Mouse (Mus musculus): ENCODE results near the gene Vps53. TPM values are rescaled to one million over a fixed set of nuclear protein-coding genes. Genes with fewer than 3 reads are reported as not detected.

Vps53 gene
- polyA plus RNA-seq, 1 experiment = 56.6 TPM

GRCm38 (mm10) chr11:76178726-76179494 lies 537 bp downstream of the Vps53 start:
- Histone ChIP-seq H3K4me1 (ENCODE audit: control insufficient read depth, insufficient read depth, low read length) (no peaks in the 10 kb centered on the region), H3K4me3 (ENCODE audit: insufficient read depth, low read length) (peak overlapping the region; percentile 91), H3K27ac (ENCODE audit: insufficient read depth, low read length) (peak overlapping the region; percentile 33; the same call in 1 of the 2 replicates)
- TF ChIP-seq POLR2A (IDR thresholded peaks at IDR 0.05; ENCODE audit: extremely low read depth, insufficient read depth, low read length) = 0 out of 2 replicates have a peak, but pooled peaks have one; percentile 22
- no peak for TF ChIP-seq CTCF (IDR thresholded peaks at IDR 0.05; ENCODE audit: extremely low read depth, insufficient read depth, low read length)

- Histone ChIP-seq H3K4me3 (ENCODE audit: insufficient read depth, low read length) (no peak overlapping the region), H3K4me1 (ENCODE audit: control insufficient read depth, insufficient read depth, low read length) (peaks cover 4% of the 10 kb centered on the region; the same call in 1 of the 2 replicates), H3K27ac (ENCODE audit: insufficient read depth, low read length) (no peak overlapping the region)
- TF ChIP-seq POLR2A (IDR thresholded peaks at IDR 0.05; ENCODE audit: extremely low read depth, insufficient read depth, low read length) (no peak), CTCF (IDR thresholded peaks at IDR 0.05; ENCODE audit: extremely low read depth, insufficient read depth, low read length) (no peak)
Measured at GRCm38 (mm10) chr11:76170207-76170606, 9.2 kb downstream of the Vps53 start.

- Histone ChIP-seq H3K4me1 (ENCODE audit: control insufficient read depth, insufficient read depth, low read length) (peaks cover 4% of the 10 kb centered on the region; the same call in 1 of the 2 replicates), H3K27ac (ENCODE audit: insufficient read depth, low read length) (no peak overlapping the region), H3K4me3 (ENCODE audit: insufficient read depth, low read length) (no peak overlapping the region)
- no peak for TF ChIP-seq POLR2A (IDR thresholded peaks at IDR 0.05; ENCODE audit: extremely low read depth, insufficient read depth, low read length)
- TF ChIP-seq CTCF (IDR thresholded peaks at IDR 0.05; ENCODE audit: extremely low read depth, insufficient read depth, low read length) = no peak
Measured at GRCm38 (mm10) chr11:76168976-76169375, 10.5 kb downstream of the Vps53 start.

DNA sequence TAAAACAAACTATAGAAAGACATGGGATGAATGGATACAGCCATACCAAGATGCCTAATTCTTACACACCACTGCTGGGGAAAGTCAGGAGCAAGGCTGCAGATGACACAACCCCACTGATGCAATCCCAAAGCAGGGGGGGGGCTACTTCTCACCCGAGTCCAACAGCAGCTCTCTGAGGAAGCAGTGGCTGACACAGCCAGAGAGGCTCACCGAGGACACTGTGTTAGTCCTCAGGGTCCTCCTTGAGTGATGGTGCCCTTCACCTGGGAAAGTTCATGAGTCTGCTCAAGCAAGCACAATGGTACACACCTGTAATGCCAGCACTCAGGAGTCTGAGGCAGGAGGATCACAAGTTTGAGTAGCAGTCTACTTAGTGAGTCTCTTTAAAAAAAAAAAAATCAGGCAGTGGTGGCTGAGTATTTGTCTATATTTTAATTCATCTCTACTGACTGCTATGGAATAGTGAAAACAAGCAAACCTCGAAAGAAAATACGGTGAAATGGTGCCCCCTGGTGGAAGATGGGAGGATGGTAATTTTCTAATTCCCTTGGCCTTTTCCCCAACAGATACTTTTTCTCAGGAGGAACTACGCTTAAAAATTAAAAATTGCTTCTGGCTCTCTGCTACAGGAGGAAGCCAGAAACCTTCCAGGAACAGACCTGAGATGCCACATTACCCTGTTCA lies 12.2 kb downstream of the Vps53 start:
- TF ChIP-seq POLR2A (IDR thresholded peaks at IDR 0.05; ENCODE audit: extremely low read depth, insufficient read depth, low read length) = no peak
- TF ChIP-seq CTCF (IDR thresholded peaks at IDR 0.05; ENCODE audit: extremely low read depth, insufficient read depth, low read length) = peak; percentile 40; the same call in 1 of the 2 replicates
- no peak overlapping the region for H3K4me3 ChIP-seq (ENCODE audit: insufficient read depth, low read length)
- peaks cover 4% of the 10 kb centered on the region; the same call in 1 of the 2 replicates for H3K4me1 ChIP-seq (ENCODE audit: control insufficient read depth, insufficient read depth, low read length)
- no peak overlapping the region for H3K27ac ChIP-seq (ENCODE audit: insufficient read depth, low read length)

- H3K4me1 ChIP-seq (ENCODE audit: control insufficient read depth, insufficient read depth, low read length) = peaks cover 4% of the 10 kb centered on the region; the same call in 1 of the 2 replicates
- H3K4me3 ChIP-seq (ENCODE audit: insufficient read depth, low read length) = no peak overlapping the region
- no peak for TF ChIP-seq CTCF (IDR thresholded peaks at IDR 0.05; ENCODE audit: extremely low read depth, insufficient read depth, low read length)
- no peak for TF ChIP-seq POLR2A (IDR thresholded peaks at IDR 0.05; ENCODE audit: extremely low read depth, insufficient read depth, low read length)
- H3K27ac ChIP-seq (ENCODE audit: insufficient read depth, low read length) = no peak overlapping the region
Measured at GRCm38 (mm10) chr11:76166657-76167056, 12.8 kb downstream of the Vps53 start.

DNA sequence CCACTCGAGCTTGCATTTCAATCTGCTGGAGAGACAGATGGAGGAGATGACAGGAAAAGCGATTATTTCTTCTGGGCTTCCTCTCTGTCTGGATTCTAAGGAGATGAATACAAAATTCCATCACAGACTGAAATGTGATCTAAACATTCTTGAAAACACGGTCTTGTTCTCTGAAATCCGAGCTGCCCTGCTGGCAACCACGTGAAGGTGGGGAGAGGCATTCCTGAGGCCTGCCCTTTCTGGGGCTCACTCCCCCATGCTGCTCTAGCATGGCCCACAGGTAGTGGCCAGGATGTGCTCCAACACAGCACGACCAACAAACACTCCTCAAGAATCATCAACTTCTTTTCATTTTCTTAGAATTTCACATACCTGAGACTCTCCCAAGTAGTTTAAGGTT lies 19.2 kb downstream of the Vps53 start:
- H3K4me1 ChIP-seq (ENCODE audit: control insufficient read depth, insufficient read depth, low read length) = no peaks in the 10 kb centered on the region
- no peak for TF ChIP-seq CTCF (IDR thresholded peaks at IDR 0.05; ENCODE audit: extremely low read depth, insufficient read depth, low read length)
- TF ChIP-seq POLR2A (IDR thresholded peaks at IDR 0.05; ENCODE audit: extremely low read depth, insufficient read depth, low read length) = no peak
- H3K27ac ChIP-seq (ENCODE audit: insufficient read depth, low read length) = no peak overlapping the region
- no peak overlapping the region for H3K4me3 ChIP-seq (ENCODE audit: insufficient read depth, low read length)

GRCm38 (mm10) chr11:76158375-76158774 lies 21.1 kb downstream of the Vps53 start:
- Histone ChIP-seq H3K4me1 (ENCODE audit: control insufficient read depth, insufficient read depth, low read length) (no peaks in the 10 kb centered on the region), H3K4me3 (ENCODE audit: insufficient read depth, low read length) (no peak overlapping the region), H3K27ac (ENCODE audit: insufficient read depth, low read length) (no peak overlapping the region)
- no peak for TF ChIP-seq CTCF (IDR thresholded peaks at IDR 0.05; ENCODE audit: extremely low read depth, insufficient read depth, low read length)
- no peak for TF ChIP-seq POLR2A (IDR thresholded peaks at IDR 0.05; ENCODE audit: extremely low read depth, insufficient read depth, low read length)

GRCm38 (mm10) chr11:76154861-76155260 lies 24.6 kb downstream of the Vps53 start:
- H3K4me3 ChIP-seq (ENCODE audit: insufficient read depth, low read length) = no peak overlapping the region

DNA sequence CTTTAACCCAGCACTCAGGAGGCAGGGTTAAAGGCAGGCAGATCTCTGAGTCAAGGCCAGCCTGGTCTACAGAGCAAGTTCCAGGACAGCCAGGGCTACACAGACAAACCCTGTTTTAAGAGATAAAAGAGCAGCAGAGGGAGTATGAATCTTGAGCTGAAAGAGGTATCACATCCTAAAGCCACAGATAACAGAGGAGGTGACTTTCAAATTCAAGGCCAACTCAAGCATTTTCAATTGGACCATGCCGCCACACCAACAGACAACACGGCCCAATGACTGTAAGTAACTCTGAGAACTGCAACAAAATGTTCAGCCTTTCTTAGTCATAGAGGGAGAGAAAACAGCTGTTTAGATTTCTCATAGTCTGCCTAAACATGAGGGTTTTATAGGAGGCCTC lies 25.2 kb downstream of the Vps53 start:
- no peaks in the 10 kb centered on the region for H3K4me1 ChIP-seq (ENCODE audit: control insufficient read depth, insufficient read depth, low read length)
- no peak overlapping the region for H3K27ac ChIP-seq (ENCODE audit: insufficient read depth, low read length)
- TF ChIP-seq CTCF (IDR thresholded peaks at IDR 0.05; ENCODE audit: extremely low read depth, insufficient read depth, low read length) = no peak
- no peak for TF ChIP-seq POLR2A (IDR thresholded peaks at IDR 0.05; ENCODE audit: extremely low read depth, insufficient read depth, low read length)
- no peak overlapping the region for H3K4me3 ChIP-seq (ENCODE audit: insufficient read depth, low read length)

More at GRCm38 (mm10) chr11:76154861-76155260, 24.6 kb downstream of the Vps53 start:
- Histone ChIP-seq H3K4me1 (ENCODE audit: control insufficient read depth, insufficient read depth, low read length) (no peaks in the 10 kb centered on the region), H3K27ac (ENCODE audit: insufficient read depth, low read length) (no peak overlapping the region)
- no peak for TF ChIP-seq POLR2A (IDR thresholded peaks at IDR 0.05; ENCODE audit: extremely low read depth, insufficient read depth, low read length)
- no peak for TF ChIP-seq CTCF (IDR thresholded peaks at IDR 0.05; ENCODE audit: extremely low read depth, insufficient read depth, low read length)

All from cortical plate, adult 2 months (tissue).